Mouse (Mus musculus) embryo, embryonic 9.5 days (tissue): ENCODE data around the gene Rmdn2.

Experiments used
- DNase-seq: peaks from one replicate; pipeline ENCODE4 v3.0.0-alpha.2; 2017; ENCODE audit errors: extremely low spot score

Rmdn2 gene

DNA sequence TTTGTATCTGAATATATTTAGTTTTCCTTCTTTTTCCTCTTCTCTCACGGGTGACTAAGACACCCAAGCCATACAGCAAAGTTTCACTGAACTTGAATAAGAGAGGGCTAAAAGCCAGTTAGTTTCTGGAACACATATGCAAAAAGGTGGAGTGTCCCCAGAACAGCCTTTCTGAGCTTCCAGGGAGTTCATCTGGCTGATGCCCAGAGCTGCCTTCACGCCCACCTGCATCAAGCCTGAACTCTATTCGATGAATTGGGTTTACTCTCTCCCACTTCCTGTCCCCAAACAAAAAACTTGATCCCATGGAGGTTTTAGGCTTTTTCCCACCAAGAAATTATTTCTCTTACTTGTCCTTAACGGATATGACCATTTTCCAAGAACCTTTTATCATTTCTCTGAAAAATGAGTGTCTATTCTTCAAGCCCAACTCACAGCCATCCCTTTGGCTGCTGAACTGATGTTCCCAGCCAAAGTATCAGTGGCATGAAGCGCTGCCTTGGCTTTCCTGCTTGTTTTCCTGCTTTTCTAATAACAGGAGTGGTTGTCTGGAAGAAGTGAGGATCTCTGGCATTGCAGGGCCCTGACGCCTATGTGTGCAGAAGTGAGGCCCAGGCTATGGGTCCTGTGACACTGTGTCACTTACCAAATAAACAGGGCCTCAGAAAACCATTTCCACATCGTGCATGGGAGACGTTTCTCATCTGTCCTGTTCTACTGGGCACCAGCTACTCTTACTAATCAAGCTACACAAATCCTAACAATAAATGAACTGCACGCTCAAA lies 94.2 kb downstream of the Rmdn2 start:
- DNase-seq = no peak

DNA sequence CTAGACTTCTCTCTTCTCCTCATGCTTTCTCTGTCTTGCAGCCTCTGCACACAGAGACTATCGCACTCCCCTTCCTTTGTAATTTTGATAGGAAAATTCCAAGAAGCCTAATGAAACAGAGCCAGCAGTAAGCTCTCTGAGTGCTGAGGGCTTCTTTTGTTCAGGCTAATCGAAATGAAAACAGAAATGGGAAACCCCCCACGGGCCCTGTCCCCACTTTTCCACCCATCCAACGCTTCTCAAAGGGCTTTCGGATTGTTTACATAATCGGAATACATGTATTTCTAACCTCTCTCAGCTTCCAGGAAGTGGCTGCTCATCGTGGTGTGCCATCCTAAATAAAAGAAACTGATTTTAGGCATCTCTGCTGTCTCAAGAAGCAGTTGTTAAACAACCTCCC lies 96.5 kb downstream of the Rmdn2 start:
- DNase-seq = peak; percentile 36

GRCm38 (mm10) chr17:79709718-79710117 lies 98.1 kb downstream of the Rmdn2 start:
- DNase-seq = no peak

- DNase-seq = peak; percentile 42
These were observed 98.7 kb downstream of the Rmdn2 start for GRCm38 (mm10) chr17:79710246-79710842.

- no peak for DNase-seq
These were observed 100.3 kb downstream of the Rmdn2 start for GRCm38 (mm10) chr17:79711944-79712343.

DNA sequence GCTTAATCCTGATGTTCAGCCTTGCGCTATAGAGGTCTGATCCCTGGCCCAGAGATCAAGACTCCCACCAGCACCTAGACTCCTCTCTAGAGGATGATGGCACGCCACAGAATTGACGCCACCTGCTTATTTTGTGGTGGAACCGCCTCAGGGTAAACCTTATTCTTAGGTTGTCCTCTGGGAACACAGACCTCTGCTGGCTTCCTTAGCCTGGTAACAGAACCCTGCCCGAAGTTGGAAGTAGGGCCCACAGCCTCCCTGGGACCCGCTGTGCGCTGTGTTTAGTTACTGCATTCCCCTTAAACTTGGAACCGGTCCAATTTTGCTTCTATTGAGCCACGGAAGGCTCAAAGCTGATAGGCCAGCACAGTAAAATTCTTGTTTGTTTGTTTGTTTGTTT lies 100.9 kb downstream of the Rmdn2 start:
- DNase-seq = peak; percentile 53

DNA sequence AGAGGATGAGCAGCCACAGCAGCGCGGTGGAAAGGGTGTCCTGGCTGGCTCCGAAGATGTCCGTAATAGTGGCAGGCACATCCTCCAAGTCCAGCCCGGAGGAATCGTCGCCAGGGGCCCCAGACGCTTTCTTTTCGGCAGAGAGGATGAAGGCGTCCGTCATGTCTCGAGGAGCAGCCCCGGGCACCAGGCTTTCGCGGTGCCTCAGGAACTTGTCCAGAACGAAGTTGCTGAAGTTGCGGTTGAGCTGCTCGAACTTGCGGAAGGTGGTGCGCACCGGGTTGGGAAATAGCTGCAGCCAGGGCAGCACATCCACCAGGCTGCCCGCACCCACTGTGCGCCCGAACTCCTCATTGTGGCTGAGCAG lies 101.6 kb downstream of the Rmdn2 start:
- DNase-seq = peak; percentile 63

GRCm38 (mm10) chr17:79713643-79714367 lies 102.1 kb downstream of the Rmdn2 start:
- peak; percentile 60 for DNase-seq

DNA sequence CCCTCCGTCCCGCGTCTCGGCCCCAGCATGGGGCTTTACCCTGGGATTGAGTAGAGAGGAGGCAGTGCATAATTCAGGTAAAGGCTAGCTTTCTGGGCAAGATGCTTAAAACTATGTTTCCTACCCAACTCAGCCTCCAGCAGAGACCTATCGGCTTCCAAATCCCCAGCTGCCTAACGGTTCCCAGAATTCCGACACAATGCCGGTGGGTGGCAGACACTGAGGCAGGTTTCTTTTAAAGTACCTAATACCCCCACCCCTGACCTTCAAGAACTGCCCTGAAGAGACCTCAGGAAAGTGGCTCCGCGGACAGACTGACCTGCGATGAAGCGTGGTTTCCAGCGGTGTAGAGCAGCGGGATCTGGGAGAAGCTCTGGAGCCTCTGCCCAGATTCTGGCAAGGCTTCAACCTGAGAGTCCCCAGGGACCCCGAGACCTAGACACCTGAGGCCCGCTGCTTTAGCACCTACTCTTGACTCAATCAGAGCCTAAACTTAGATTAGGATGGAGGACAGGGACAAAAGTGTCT lies 102.8 kb downstream of the Rmdn2 start:
- DNase-seq = peak; percentile 43

GRCm38 (mm10) chr17:79714931-79715637 lies 103.4 kb downstream of the Rmdn2 start, which contains the start of gene Cyp1b1:
Cyp1b1 (minus strand) TSS chr17:79715061.
- peak; percentile 56 for DNase-seq

DNA sequence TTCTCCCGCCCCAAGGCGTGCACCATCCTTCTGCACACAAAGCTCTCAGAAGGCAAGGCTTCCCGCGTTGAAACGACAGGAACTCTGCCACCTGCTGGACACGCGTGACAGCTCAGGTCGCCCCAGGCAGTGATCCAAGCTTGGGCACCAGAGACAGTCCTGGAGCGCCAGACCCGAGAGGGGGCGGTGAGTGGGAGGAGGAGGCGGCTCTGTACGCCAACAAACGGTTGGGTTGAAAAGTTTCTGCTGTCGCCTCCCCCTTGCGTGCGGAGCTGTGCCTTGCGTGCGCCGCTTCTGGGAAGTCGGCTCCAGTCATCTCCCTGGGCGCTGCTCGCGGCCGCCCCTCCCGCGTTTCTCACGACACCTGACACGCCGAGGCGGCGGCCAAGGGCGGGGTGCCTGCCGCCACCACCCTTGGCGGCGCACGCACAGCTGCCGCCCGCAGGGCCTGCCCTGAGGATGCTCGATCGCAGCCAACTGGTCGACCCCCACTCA lies 104.0 kb downstream of the Rmdn2 start:
- DNase-seq = peak; percentile 92

DNA sequence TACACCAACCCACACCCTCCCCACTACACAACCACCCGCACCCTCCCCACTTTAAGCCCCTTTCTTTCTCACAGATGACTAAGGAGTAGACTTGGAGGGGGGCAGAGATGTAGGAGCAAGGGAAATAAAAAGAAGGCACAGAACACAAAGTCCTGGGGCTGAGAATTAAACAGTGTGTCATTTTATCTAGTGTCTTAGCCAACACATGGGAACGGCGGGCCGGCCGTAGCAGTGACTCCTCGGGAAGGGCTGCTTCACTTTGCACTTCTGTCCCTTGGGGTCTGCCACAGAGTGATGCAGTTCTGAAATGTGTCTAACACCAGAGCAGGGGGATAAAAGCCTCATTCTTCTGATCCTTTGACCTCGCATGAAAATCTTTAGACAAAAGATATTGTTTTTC lies 109.0 kb downstream of the Rmdn2 start:
- DNase-seq = no peak

GRCm38 (mm10) chr17:79726613-79727012 lies 115.0 kb downstream of the Rmdn2 start:
- DNase-seq = no peak

- peak; percentile 42 for DNase-seq
These were observed 116.5 kb downstream of the Rmdn2 start for GRCm38 (mm10) chr17:79728053-79728584.

- DNase-seq = no peak
These were observed 117.2 kb downstream of the Rmdn2 start for GRCm38 (mm10) chr17:79728585-79729503.

- DNase-seq = no peak
These were observed 119.3 kb downstream of the Rmdn2 start for GRCm38 (mm10) chr17:79730988-79731387.

GRCm38 (mm10) chr17:79733039-79733438 lies 121.4 kb downstream of the Rmdn2 start:
- DNase-seq = no peak

DNA sequence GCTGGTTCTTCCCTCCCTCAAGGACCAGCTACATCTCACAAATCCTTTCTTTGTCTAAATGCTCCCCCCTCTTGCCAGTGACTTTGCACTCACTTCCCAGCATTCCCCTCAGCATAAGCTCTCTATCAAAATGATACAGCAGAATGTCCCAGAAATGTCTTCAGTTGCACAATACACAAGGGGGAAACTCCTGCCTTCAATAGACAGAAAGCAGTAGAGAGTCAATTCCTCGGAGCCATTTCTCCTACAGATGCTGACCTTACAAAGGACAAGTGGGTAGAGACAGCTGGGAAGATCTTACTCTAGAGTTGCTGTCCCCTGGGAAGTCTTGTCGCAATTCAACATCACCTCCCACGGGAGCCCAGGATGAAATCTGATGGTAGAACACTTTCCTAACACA lies 125.9 kb downstream of the Rmdn2 start:
- DNase-seq = no peak

GRCm38 (mm10) chr17:79738847-79739498 lies 127.3 kb downstream of the Rmdn2 start:
- no peak for DNase-seq

GRCm38 (mm10) chr17:79742635-79743034 lies 131.0 kb downstream of the Rmdn2 start:
- no peak for DNase-seq
